Mouse (Mus musculus) left cerebral cortex, adult 2 months (tissue): Measurements from ENCODE around the gene D630045J12Rik. TPM values are rescaled to one million over a fixed set of nuclear protein-coding genes. Genes with fewer than 3 reads are reported as not detected.

Experiments used
- DNase-seq, 2 experiments: peaks; one replicate each; pipeline ENCODE4 v3.0.0; 2021 to 2022; ENCODE audit warnings: low spot score in 2 of 2, mixed read lengths in 1 of 2; ENCODE audit errors: extremely low spot score in 1 of 2
- H3K27ac ChIP-seq: fragments of 200-600 bp; 2 replicates; pipeline ENCODE4 v1.8.1; 2022
- H3K4me3 ChIP-seq: fragments of 200-600 bp; 2 replicates; pipeline ENCODE4 v1.8.1; 2022
- CTCF ChIP-seq: fragments of 200-600 bp; IDR thresholded peaks from 2 replicates; pipeline ENCODE4 v1.8.1; 2022; ENCODE audit warnings: antibody characterized with exemption, mild to moderate bottlenecking, moderate library complexity
- intact Hi-C: fragments of 180-260 bp; cut with DNase I; formaldehyde crosslinking; loops from one replicate; pipeline ENCODE4 v1.15.1; 2025
- total RNA-seq, 2 experiments: library from RNA; stranded (reverse); gene quantifications; 2 replicates each; pipeline ENCODE4 v1.2.3; 2021

Gene D630045J12Rik
- total RNA-seq, 2 experiments from 2014 or later, result 46.0 to 49.9 TPM

DNA sequence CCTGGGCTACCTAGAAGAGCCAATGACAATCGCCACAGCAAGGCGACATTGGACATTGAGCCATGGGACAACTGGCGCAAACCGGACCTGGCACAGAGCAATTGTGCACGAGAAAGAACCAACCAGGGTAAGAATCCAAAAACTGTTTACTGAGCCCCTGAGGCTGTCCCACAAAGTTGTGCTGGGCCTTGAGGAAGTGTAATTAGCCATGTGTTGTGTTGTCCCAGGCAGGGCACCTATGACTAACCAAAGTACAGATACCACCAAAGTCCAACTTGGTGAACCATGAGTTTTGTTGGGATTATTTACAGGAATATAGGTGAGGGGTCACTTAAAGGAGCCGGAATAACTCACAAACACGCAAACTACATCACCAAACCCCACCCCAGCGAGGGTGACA, 3.7 kb upstream of the D630045J12Rik start:
- TF ChIP-seq CTCF, result no peak
- peak overlapping the region; percentile 16; the same call in 1 of the 2 replicates for H3K27ac ChIP-seq
- no peak overlapping the region for H3K4me3 ChIP-seq
- intact Hi-C loops, result no loop called here
- DNase-seq, result no peak

DNA sequence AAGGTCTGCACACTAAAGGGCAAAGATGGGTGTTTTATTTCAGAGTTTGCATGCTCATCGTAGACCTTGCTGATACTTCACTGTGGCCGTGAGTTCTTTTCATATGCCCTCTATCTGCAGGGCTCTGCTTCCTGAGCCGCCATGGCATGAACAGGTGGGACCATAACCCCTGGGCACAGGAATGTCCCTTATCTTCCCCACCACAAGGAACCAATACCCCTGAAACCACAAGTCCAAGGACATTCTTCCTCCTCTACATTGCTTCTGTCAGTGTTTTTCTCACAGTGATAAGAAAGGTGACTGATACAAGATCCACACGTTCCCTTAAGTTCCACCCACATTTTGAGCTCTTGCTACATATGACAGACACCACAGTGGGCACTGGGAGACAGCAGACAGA, 3.0 kb upstream of the D630045J12Rik start:
- Histone ChIP-seq H3K4me3 (no peak overlapping the region), H3K27ac (no peak overlapping the region)
- no peak for DNase-seq
- intact Hi-C loops, result no loop called here
- no peak for TF ChIP-seq CTCF

DNA sequence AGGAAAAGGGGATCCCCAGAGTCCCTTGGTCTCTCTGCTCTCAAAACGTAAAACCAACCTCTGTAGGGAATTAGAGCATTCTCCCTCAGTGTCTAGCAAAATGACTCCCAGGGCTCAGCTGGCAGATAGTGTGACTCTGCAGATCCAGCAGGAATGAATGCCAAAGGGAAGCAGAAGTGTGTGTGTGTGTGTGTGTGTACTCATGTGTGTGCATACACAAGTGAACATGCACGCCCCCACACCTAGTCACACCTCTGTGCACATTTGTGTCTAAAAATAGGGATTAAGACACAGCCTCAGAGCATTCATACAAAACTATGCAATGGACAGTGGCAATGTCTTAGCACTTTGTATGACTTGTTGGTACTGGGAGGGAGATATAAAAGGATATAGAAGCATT, 2.0 kb upstream of the D630045J12Rik start:
- intact Hi-C loops, result loop anchor here (2.0 kb wide), 1 partner anchor 43 kb away; the partner anchor contains the start of gene Zc3hav1l
- no peak overlapping the region for H3K27ac ChIP-seq
- no peak overlapping the region for H3K4me3 ChIP-seq
- DNase-seq, result no peak
- no peak for TF ChIP-seq CTCF

DNA sequence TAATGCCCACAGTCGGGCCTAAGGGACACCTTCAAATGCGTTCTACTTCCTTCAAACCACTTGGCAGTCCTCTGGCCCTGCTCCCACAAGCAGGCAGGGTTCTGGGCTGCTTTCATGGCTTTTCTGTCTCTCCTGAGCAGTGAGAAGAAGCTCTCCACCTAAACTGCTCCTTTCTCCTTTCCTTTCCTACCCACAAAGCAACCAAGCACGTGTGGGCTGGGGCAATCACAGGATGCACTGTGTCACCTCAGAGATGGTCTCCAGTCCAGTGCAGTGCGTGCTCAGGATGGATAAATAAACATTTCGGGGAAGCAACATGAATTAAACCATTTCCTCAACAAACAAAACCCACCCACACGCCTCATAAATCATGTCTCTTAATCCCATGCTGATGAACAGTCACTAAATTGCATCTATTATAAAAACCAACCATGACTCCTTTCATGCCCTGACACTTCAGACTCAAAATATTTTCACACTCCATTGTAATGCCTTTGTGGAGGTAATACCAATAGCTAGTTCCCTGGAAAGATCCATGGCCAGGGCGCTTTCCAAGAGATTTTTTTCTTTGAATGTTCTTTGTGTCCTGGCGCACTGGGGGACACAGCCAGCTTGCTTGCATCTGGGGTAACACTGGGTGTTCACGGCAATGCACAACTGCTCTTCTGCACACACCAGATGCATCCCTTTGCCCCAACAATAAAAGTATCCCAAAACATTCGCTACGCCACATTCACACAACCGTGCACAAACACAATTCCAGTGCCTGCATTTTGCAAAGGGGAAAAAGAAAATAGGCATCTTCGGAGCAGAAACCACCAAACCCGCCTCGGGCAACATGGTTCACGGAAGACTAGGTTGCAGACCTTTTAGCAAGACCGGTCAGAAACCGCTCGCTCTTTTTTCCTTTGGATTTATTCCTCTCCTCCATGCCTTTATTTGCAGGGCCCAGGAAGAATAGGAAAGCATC, 758 bp downstream of the D630045J12Rik start:
- no peak for TF ChIP-seq CTCF
- Histone ChIP-seq H3K4me3 (peak overlapping the region; percentile 68), H3K27ac (peak overlapping the region; percentile 79)
- DNase-seq, result no peak
- intact Hi-C loops, result loop anchor here (5.0 kb wide), 1 partner anchor 91 kb away; no protein-coding TSS in a partner anchor

DNA sequence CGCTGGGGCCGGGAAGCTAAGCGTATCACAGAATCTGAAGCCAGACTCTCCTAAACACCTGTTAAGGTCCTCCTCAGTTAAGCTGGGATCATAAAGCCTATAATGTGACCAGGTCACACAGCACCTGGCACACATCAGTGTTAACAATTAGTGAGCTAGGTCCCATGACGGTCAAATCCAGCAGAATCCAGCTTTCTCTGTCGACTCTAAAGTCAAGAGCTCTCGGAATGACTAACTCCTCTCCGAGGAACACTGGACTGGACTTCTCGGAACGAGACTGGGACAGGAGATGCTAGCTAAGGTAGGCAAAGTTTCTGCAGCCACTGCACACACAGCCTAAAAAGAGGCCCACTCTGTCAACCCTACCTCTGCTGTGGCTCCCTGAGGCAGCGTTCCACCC, 1.7 kb downstream of the D630045J12Rik start:
- Histone ChIP-seq H3K4me3 (peak overlapping the region; percentile 68), H3K27ac (no peak overlapping the region; the same call in 1 of the 2 replicates)
- intact Hi-C loops, result loop anchor here (5.0 kb wide), 1 partner anchor 90 kb away; no protein-coding TSS in a partner anchor
- DNase-seq, result no peak
- no peak for TF ChIP-seq CTCF

DNA sequence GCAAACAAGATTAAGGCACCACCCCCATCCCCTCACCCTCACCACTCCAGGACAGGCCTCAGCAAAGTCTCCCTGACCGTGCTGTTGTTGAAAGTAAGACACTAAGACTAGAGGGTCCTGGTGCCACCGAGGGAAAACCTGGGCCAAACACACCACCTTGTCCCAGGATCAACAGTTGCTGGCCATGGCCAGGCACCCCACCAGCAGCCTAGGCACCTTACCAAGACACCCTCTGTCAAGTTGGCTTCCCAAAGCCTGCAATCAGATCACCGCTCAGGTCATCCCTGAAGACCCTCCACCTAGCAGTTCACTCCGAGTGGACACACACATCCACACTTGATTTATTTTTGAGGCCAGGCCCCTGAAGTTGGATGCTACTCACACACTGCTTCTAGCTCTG, 2.3 kb downstream of the D630045J12Rik start:
- no peak for DNase-seq
- intact Hi-C loops, result loop anchor here (5.0 kb wide), 1 partner anchor 89 kb away; no protein-coding TSS in a partner anchor
- no peak for TF ChIP-seq CTCF

DNA sequence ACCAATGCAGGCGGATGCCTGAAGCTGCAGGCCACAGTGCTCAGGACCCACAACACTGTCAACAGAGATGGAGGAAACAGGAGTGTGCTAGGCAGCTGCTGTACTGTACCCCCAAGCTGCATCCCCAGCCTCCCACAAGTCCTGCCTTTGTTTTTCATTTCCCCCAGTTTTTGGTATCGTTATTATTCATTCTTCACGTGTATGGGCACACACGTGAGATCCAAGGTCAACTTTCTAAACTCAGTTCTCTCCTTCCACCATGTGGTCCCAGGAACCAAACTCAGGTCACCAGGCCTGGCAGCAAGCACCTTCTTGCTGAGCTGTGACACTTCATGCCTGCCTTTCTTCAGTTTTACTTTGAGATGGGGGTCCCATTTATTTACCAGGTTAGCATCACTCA, 6.4 kb downstream of the D630045J12Rik start:
- Histone ChIP-seq H3K27ac (no peak overlapping the region), H3K4me3 (no peak overlapping the region)
- no peak for DNase-seq
- intact Hi-C loops, result no loop called here
- no peak for TF ChIP-seq CTCF

More for the DNA sequence above, 2.3 kb downstream of the D630045J12Rik start:
- peak overlapping the region; percentile 68; the same call in 1 of the 2 replicates for H3K4me3 ChIP-seq
- H3K27ac ChIP-seq, result no peak overlapping the region

DNA sequence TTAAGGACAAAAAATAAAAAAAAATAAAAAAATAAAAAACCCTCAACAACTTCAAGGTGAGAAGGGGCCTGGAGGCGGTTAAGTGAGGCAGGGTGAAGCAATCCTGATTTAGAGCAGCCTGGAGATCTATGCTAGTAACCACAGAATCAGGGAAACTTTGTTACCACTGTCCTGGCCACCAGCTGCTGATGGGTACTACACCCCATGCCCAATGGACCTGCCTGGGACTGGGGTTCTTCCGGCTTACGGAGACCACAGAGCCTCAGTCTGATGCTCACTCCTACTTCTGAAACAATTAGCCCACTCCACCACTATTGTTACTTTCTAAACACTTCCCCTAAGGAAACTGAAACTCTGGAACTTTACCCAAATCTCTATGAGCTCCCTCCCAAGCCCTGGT, 9.0 kb downstream of the D630045J12Rik start:
- no peak for DNase-seq
- Histone ChIP-seq H3K27ac (no peak overlapping the region), H3K4me3 (no peak overlapping the region)
- TF ChIP-seq CTCF, result no peak
- intact Hi-C loops, result loop anchor here (5.0 kb wide), 1 partner anchor 48 kb away; no protein-coding TSS in a partner anchor

DNA sequence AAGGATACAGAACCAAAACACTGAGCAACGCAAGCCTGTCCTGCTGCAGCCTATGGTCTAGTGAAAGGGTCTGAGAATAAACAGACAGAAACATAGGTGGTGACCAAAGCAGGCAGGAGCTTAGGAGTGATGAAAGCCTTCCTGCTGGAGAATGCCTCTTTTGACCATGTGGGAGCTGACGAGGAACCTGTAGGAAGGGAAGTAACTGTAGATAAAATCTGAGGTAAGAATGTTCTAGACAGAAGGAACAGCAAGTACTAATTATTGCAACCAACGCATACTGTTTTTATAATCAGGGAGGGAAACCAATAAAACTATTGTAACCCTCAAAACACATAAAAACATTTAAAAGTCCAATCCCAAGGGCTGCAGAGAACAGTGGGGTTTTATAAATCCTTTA, 9.6 kb downstream of the D630045J12Rik start:
- Histone ChIP-seq H3K27ac (no peak overlapping the region), H3K4me3 (no peak overlapping the region)
- no peak for DNase-seq
- TF ChIP-seq CTCF, result no peak
- intact Hi-C loops, result loop anchor here (5.0 kb wide), 1 partner anchor 47 kb away; no protein-coding TSS in a partner anchor

DNA sequence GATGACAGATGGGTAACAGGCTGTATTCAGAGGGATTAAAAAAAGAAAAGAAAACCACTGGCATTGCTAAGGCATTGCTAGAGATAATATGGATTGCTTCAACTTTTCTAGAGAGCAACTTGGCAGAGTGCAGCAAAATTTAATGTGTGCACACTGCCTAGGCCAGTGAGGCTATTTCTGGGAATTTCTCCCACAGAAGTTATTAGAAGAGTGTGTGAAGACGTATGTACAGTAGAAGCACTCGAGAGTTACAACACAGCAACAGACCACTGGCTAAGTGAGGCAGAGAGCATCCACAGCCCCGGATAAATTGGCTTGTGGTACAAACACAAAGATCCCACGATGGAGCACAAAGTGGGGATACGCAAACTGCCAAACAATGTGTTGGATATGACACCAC, 11.0 kb downstream of the D630045J12Rik start:
- DNase-seq, result no peak
- Histone ChIP-seq H3K27ac (no peak overlapping the region), H3K4me3 (no peak overlapping the region)
- TF ChIP-seq CTCF, result no peak
- intact Hi-C loops, result loop anchor here (5.0 kb wide), 1 partner anchor 46 kb away; no protein-coding TSS in a partner anchor

DNA sequence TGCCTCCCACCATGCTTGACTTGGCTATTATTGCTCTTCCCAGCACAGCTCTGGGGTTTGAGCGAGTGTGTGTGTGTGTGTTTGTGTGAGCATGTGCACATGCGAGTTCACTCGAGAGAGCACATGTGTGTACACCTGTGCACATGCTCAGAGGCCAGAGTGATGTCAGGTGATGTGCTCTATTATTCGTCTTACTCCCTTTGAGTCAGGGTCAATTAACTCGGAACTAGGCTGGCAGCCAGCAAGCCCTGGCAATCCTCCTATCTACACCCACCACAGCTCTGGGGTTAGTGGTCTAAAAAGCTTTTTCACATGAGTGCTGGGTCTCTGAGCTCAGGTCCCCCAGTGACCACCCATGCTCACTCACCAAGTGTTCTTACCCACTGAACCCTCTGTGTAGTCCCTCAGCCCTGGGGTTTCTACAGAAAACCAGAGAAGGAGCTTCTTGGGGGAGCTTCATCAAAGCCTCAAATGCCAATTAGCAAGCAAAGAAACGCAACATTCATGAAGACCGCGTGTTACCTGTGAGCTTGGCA, 11.4 kb downstream of the D630045J12Rik start:
- H3K27ac ChIP-seq, result no peak overlapping the region; the same call in 1 of the 2 replicates
- no peak for DNase-seq
- intact Hi-C loops, result loop anchor here (5.0 kb wide), 1 partner anchor 45 kb away; no protein-coding TSS in a partner anchor
- no peak for TF ChIP-seq CTCF
- no peak overlapping the region for H3K4me3 ChIP-seq

DNA sequence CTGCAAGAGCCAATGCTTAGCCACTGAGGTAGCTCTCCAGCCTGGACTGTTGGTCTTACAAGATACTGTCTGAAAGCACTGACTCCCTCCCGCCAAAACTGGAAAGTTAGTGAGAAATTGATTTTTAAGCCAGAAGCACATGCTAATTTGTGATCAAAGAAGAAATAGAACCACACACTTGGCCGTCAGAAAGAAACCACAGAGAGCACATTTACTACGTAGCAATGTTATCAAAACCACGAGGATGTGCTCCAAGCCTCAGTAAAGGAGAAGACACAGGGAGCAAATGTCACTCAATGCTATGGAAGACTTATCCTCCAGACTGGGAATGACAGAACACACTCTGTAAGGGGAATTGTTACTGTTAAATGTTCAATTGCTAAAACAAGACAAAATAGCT, 12.3 kb downstream of the D630045J12Rik start:
- no peak overlapping the region for H3K4me3 ChIP-seq
- no peak for TF ChIP-seq CTCF
- DNase-seq, result no peak
- intact Hi-C loops, result loop anchor here (5.0 kb wide), 1 partner anchor 44 kb away; no protein-coding TSS in a partner anchor
- H3K27ac ChIP-seq, result peak overlapping the region; percentile 69
